Mouse (Mus musculus): ENCODE data around the gene Palm3.

DNA sequence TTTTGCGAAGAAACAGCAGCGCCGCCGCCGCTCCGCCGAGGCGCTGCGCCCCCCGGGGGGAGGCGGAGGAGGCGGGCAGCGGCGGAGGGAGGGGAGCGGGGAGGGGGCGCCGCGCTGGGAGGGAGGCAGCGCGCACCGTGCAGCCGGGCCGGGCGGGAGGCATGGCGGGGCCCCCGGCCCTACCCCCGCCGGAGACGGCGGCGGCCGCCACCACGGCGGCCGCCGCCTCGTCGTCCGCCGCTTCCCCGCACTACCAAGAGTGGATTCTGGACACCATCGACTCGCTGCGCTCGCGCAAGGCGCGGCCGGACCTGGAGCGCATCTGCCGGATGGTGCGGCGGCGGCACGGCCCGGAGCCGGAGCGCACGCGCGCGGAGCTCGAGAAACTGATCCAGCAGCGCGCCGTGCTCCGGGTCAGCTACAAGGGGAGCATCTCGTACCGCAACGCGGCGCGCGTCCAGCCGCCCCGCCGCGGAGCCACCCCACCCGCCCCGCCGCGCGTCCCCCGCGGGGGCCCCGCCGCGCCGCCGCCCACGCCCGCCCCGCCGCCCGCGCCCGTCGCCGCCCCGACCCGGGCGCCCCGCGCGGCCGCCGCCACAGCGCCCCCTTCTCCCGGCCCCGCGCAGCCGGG lies 23.6 kb upstream of the Palm3 start, which contains the start of gene Samd1:
- TF ChIP-seq CTCF (IDR thresholded peaks at IDR 0.05; ENCODE audit: control insufficient read depth, insufficient read depth, low read length) (no peak), POLR2A (IDR thresholded peaks at IDR 0.05; ENCODE audit: borderline replicate concordance, control insufficient read depth, low read depth, low read length) (peak; percentile 27; the same call in 1 of the 2 replicates)

Measured in bone marrow, adult 2 months (tissue).